Comparison of ENCODE assay signal across 8 mouse cellular contexts in the genomic region with DNA sequence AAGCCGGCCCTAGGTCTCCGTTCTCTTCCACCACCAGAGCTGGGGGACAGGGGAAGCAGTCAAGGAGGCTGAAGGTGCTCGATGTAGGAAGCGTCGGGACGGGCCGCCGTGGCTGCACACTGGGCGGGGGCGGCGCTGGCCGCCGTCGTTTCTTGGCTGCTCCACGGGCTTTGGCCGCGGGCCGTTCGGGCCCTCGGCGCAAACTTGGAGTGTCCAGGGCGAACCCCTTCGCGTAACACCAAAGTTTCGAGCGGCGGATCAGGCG. TPM values are rescaled to one million over a fixed set of nuclear protein-coding genes. Genes with fewer than 3 reads are reported as not detected.
DNase-seq lines count a peak whose midpoint lies in the region; ATAC-seq and TF ChIP-seq lines count a peak whose summit lies in the region.

No protein-coding gene starts in this region.

- peak overlapping the region; percentile 92 for H3K4me2 ChIP-seq in heart, embryonic 16.5 days (ENCODE audit: low read depth, low read length)

- H3K9me3 ChIP-seq in heart, embryonic 16.5 days (replicated peaks; ENCODE audit: control insufficient read depth, low read length), result no peaks in the 10 kb centered on the region
- H3K9me3 ChIP-seq in hindbrain, embryonic 10.5 days, result no peaks in the 10 kb centered on the region

- H3K4me1 ChIP-seq in heart, embryonic 16.5 days (ENCODE audit: control insufficient read depth, insufficient read depth, low read length), result peaks cover 13% of the 10 kb centered on the region; the same call in 1 of the 2 replicates
- peaks cover 3% of the 10 kb centered on the region; the same call in 1 of the 2 replicates for H3K4me1 ChIP-seq in cortical plate, adult 2 months (ENCODE audit: control insufficient read depth, insufficient read depth, low read length)
- peaks cover 56% of the 10 kb centered on the region for H3K4me1 ChIP-seq in hindbrain, embryonic 10.5 days (replicated peaks)

- peak overlapping the region; percentile 74 for H3K4me3 ChIP-seq in heart, embryonic 16.5 days (ENCODE audit: low read length)
- H3K4me3 ChIP-seq in cortical plate, adult 2 months (ENCODE audit: insufficient read depth, low read length), result peak overlapping the region; percentile 39
- peak overlapping the region; percentile 82 for H3K4me3 ChIP-seq in hindbrain, embryonic 10.5 days

- WGBS in heart, embryonic 16.5 days, result under 1% methylated on average over 28 of the region's 28 CpGs
- under 1% methylated on average over 28 of the region's 28 CpGs for WGBS in hindbrain, embryonic 10.5 days

- DNase-seq in heart, adult 8-10 months (ENCODE audit: low spot score), result no peak
- DNase-seq in hindbrain, embryonic 10.5 days (ENCODE audit: low spot score), result no peak
- DNase-seq in lung, postnatal 14 days, result peak; percentile 17
- DNase-seq in right cerebral cortex, adult 18-20 months, result no peak
- no peak for DNase-seq in right cerebral cortex, adult 2 months (ENCODE audit: low spot score in 2 of 2)

- no peak for TF ChIP-seq CTCF in cortical plate, adult 2 months (IDR thresholded peaks at IDR 0.05; ENCODE audit: extremely low read depth, insufficient read depth, low read length)

- peaks cover 76% of the 10 kb centered on the region for H3K27me3 ChIP-seq in heart, embryonic 16.5 days (ENCODE audit: control insufficient read depth, insufficient read depth, low read length)
- peaks cover 88% of the 10 kb centered on the region for H3K27me3 ChIP-seq in hindbrain, embryonic 10.5 days (ENCODE audit: insufficient read depth, poor library complexity, severe bottlenecking)

- H3K9ac ChIP-seq in heart, embryonic 16.5 days (ENCODE audit: low read length), result no peak overlapping the region

- no peak for TF ChIP-seq POLR2A in cortical plate, adult 2 months (IDR thresholded peaks at IDR 0.05; ENCODE audit: extremely low read depth, insufficient read depth, low read length)

- no peak for ATAC-seq in heart, embryonic 16.5 days (replicated peaks; ENCODE audit: extremely low read depth, insufficient read depth, low FRiP score)
- no peak for ATAC-seq in megakaryocyte progenitor cell, adult 5-6 weeks (replicated peaks; ENCODE audit: poor library complexity)

- no peaks in the 10 kb centered on the region for H3K36me3 ChIP-seq in heart, embryonic 16.5 days (ENCODE audit: control insufficient read depth, insufficient read depth)
- H3K36me3 ChIP-seq in hindbrain, embryonic 10.5 days, result no peaks in the 10 kb centered on the region

- no peak overlapping the region for H3K27ac ChIP-seq in heart, embryonic 16.5 days (ENCODE audit: low read length)
- no peak overlapping the region for H3K27ac ChIP-seq in cortical plate, adult 2 months (ENCODE audit: insufficient read depth, low read length)
- H3K27ac ChIP-seq in hindbrain, embryonic 10.5 days, result peak overlapping the region; percentile 93

RNA-seq across cellular contexts. Expression of gene Epop, which starts 1.3 kb away (rescaled TPM):
- polyA plus RNA-seq in heart, embryonic 16.5 days (2015; fragmentation: Nextera tagmentation; extraction: Ambion mirVana), result 0.70 and 0.79 TPM in 2 replicates
- 1 to 10 TPM in 3 of 4 experiments, under 1 TPM in 1; 0.92 to 1.7 (median 1.2) TPM for total RNA-seq in heart, adult 8-10 months (2022)
- 89.5 and 95.2 TPM in 2 replicates for polyA plus RNA-seq in cortical plate, adult 2 months (2012; rRNA removed)
- polyA plus RNA-seq in hindbrain, embryonic 10.5 days (2016; fragmentation: Nextera tagmentation; extraction: Ambion mirVana), result 13.4 and 14.3 TPM in 2 replicates
- total RNA-seq in megakaryocyte progenitor cell, adult 5-6 weeks (2015), result 3.4 and 4.0 TPM in 2 replicates
- total RNA-seq in megakaryocyte progenitor cell, adult 5-6 weeks (2017), result 0.62 and 0.91 TPM in 2 replicates

RNA-seq across cellular contexts. Expression of gene Mllt6, which starts 35.0 kb away (rescaled TPM):
- 2.1 and 2.8 TPM in 2 replicates for polyA plus RNA-seq in heart, embryonic 16.5 days (2015; fragmentation: Nextera tagmentation; extraction: Ambion mirVana)
- 10 to 100 TPM; 68.8 to 84.0 (median 69.8) TPM for total RNA-seq in heart, adult 8-10 months (2022)
- polyA plus RNA-seq in cortical plate, adult 2 months (2012; rRNA removed), result 78.5 and 83.4 TPM in 2 replicates
- polyA plus RNA-seq in hindbrain, embryonic 10.5 days (2016; fragmentation: Nextera tagmentation; extraction: Ambion mirVana), result 2.1 and 2.2 TPM in 2 replicates
- 3.3 and 4.5 TPM in 2 replicates for total RNA-seq in megakaryocyte progenitor cell, adult 5-6 weeks (2015)
- 5.8 and 7.2 TPM in 2 replicates for total RNA-seq in megakaryocyte progenitor cell, adult 5-6 weeks (2017)

RNA-seq across cellular contexts. Expression of gene Srcin1, which starts 52.2 kb away (rescaled TPM):
- 0.04 and 0.08 TPM in 2 replicates for polyA plus RNA-seq in heart, embryonic 16.5 days (2015; fragmentation: Nextera tagmentation; extraction: Ambion mirVana)
- total RNA-seq in heart, adult 8-10 months (2022), result under 1 TPM; 0.06 to 0.75 (median 0.18) TPM
- polyA plus RNA-seq in cortical plate, adult 2 months (2012; rRNA removed), result 141 and 146 TPM in 2 replicates
- 0.76 and 1.8 TPM in 2 replicates for polyA plus RNA-seq in hindbrain, embryonic 10.5 days (2016; fragmentation: Nextera tagmentation; extraction: Ambion mirVana)
- 0.02 TPM in 1 of 2 replicates, not detected in the other for total RNA-seq in megakaryocyte progenitor cell, adult 5-6 weeks (2015)
- total RNA-seq in megakaryocyte progenitor cell, adult 5-6 weeks (2017), result not detected in 2 replicates

RNA-seq across cellular contexts. Expression of gene Cisd3, which starts 57.4 kb away (rescaled TPM):
- 81.1 and 86.1 TPM in 2 replicates for polyA plus RNA-seq in heart, embryonic 16.5 days (2015; fragmentation: Nextera tagmentation; extraction: Ambion mirVana)
- total RNA-seq in heart, adult 8-10 months (2022), result 100 to 1,000 TPM; 133 to 158 (median 141) TPM
- 59.9 and 65.5 TPM in 2 replicates for polyA plus RNA-seq in cortical plate, adult 2 months (2012; rRNA removed)
- 18.3 and 24.0 TPM in 2 replicates for polyA plus RNA-seq in hindbrain, embryonic 10.5 days (2016; fragmentation: Nextera tagmentation; extraction: Ambion mirVana)
- total RNA-seq in megakaryocyte progenitor cell, adult 5-6 weeks (2015), result 17.4 and 24.9 TPM in 2 replicates
- total RNA-seq in megakaryocyte progenitor cell, adult 5-6 weeks (2017), result 3.5 and 5.4 TPM in 2 replicates

Comparison
In these comparisons a context has a peak if more than half of its experiments do, and no peak if none do; other contexts are left out.
1. RNA of gene Mllt6, which starts 35.0 kb away (polyA plus RNA-seq): 78.5 to 83.4 TPM in cortical plate, adult 2 months; 2.1 to 2.2 TPM in hindbrain, embryonic 10.5 days and 2.1 to 2.8 TPM in heart, embryonic 16.5 days; every median in the first group is over 10 times any median in the second.
2. RNA of gene Srcin1, which starts 52.2 kb away (polyA plus RNA-seq): 141 to 146 TPM in cortical plate, adult 2 months; 0.76 to 1.8 TPM in hindbrain, embryonic 10.5 days and 0.04 to 0.08 TPM in heart, embryonic 16.5 days; every median in the first group is over 10 times any median in the second.
3. Peak in every context shown above with its lines, with median percentiles within 50 percentile points of each other: H3K4me3 ChIP-seq.